Mouse (Mus musculus): ENCODE results near the gene Cpa2.

DNA sequence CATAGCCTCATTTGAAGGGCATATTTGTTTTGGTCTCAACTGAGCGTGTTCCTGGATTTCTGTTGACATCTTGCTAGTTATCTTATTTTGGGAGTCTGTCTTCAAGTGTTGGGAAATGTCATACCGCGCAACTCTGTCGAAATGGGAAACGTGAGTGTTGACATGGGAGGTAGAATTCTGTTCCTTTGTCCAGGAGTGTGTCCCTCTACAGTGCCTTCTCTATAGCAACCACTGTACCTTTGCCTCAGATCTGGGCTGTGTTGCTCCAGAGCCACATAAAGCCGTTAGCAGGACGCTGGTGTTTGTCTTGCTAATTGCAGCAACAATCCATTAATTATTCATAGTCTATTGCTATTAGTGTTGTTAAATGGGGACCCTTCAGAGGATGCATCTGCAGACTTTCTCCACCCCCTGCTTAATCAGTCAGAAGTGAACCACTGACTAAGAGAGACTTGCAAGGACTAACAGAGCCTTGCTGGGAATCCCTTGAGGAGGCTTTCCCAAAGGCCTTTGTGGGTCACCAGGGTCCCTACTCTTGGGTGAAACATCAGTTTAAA is 45.6 kb downstream of the Cpa2 start:
- no peak for TF ChIP-seq ZC3H11A (IDR thresholded peaks at IDR 0.05; ENCODE audit: borderline replicate concordance, low read depth, low read length)
- no peak for TF ChIP-seq ZNF384 (IDR thresholded peaks at IDR 0.05; ENCODE audit: low read depth, low read length)
- TF ChIP-seq HCFC1 (IDR thresholded peaks at IDR 0.05; ENCODE audit: borderline replicate concordance, insufficient read depth, low read length) = no peak
- TF ChIP-seq MAFK (IDR thresholded peaks at IDR 0.05; ENCODE audit: insufficient read depth, low read depth, low read length) = no peak

Measured in ES-E14 (cell line).